Mouse (Mus musculus): ENCODE results near the gene Baz1a. TPM values are rescaled to one million over a fixed set of nuclear protein-coding genes. Genes with fewer than 3 reads are reported as not detected.

Gene Baz1a
- total and polyA plus RNA-seq, 3 experiments, result 41.7 to 95.0 (median 56.0) TPM

Other genes with a start within 250 kb of the Baz1a start
- gene Snx6, start 218.6 kb downstream of the Baz1a start, total RNA-seq (2012; rRNA removed), result 67.3 and 78.2 TPM in 2 replicates
- gene Snx6, start 218.6 kb downstream of the Baz1a start, total RNA-seq (2014; rRNA removed), result 155 and 158 TPM in 2 replicates
- 80.8 and 85.8 TPM in 2 replicates for gene Snx6, start 218.6 kb downstream of the Baz1a start, polyA plus RNA-seq (2012; ENCODE audit: insufficient read length, low read depth)
- gene Cfl2, start 151.5 kb downstream of the Baz1a start, total RNA-seq (2012; rRNA removed), result 6.1 and 7.1 TPM in 2 replicates
- gene Cfl2, start 151.5 kb downstream of the Baz1a start, total RNA-seq (2014; rRNA removed), result 24.2 and 25.2 TPM in 2 replicates
- 13.8 and 16.1 TPM in 2 replicates for gene Cfl2, start 151.5 kb downstream of the Baz1a start, polyA plus RNA-seq (2012; ENCODE audit: insufficient read length, low read depth)
- gene Gm20403, start 27.8 kb downstream of the Baz1a start, total RNA-seq (2012; rRNA removed), result not detected in 2 replicates
- gene Gm20403, start 27.8 kb downstream of the Baz1a start, total RNA-seq (2014; rRNA removed), result not detected in 2 replicates
- gene Gm20403, start 27.8 kb downstream of the Baz1a start, polyA plus RNA-seq (2012; ENCODE audit: insufficient read length, low read depth), result not detected in 2 replicates
- 14.8 and 16.8 TPM in 2 replicates for gene 2700097O09Rik, start 65.8 kb upstream of the Baz1a start, total RNA-seq (2012; rRNA removed)
- gene 2700097O09Rik, start 65.8 kb upstream of the Baz1a start, total RNA-seq (2014; rRNA removed), result 31.0 and 35.9 TPM in 2 replicates
- gene 2700097O09Rik, start 65.8 kb upstream of the Baz1a start, polyA plus RNA-seq (2012; ENCODE audit: insufficient read length, low read depth), result 13.7 and 15.0 TPM in 2 replicates
- gene Srp54a, start 65.9 kb upstream of the Baz1a start, total RNA-seq (2012; rRNA removed), result 70.7 and 78.6 TPM in 2 replicates
- 101 and 127 TPM in 2 replicates for gene Srp54a, start 65.9 kb upstream of the Baz1a start, total RNA-seq (2014; rRNA removed)
- gene Srp54a, start 65.9 kb upstream of the Baz1a start, polyA plus RNA-seq (2012; ENCODE audit: insufficient read length, low read depth), result 126 and 161 TPM in 2 replicates
- 11.1 and 11.8 TPM in 2 replicates for gene Fam177a, start 110.1 kb upstream of the Baz1a start, total RNA-seq (2012; rRNA removed)
- 12.5 and 13.3 TPM in 2 replicates for gene Fam177a, start 110.1 kb upstream of the Baz1a start, total RNA-seq (2014; rRNA removed)
- gene Fam177a, start 110.1 kb upstream of the Baz1a start, polyA plus RNA-seq (2012; ENCODE audit: insufficient read length, low read depth), result 3.6 TPM in 1 of 2 replicates, not detected in the other
- 113 and 118 TPM in 2 replicates for gene Srp54b, start 140.8 kb upstream of the Baz1a start, total RNA-seq (2012; rRNA removed)
- gene Srp54b, start 140.8 kb upstream of the Baz1a start, total RNA-seq (2014; rRNA removed), result 49.4 and 62.8 TPM in 2 replicates
- 59.1 and 78.6 TPM in 2 replicates for gene Srp54b, start 140.8 kb upstream of the Baz1a start, polyA plus RNA-seq (2012; ENCODE audit: insufficient read length, low read depth)
- not detected in 2 replicates for gene 1700047I17Rik2, start 185.2 kb upstream of the Baz1a start, total RNA-seq (2012; rRNA removed)
- not detected in 2 replicates for gene 1700047I17Rik2, start 185.2 kb upstream of the Baz1a start, total RNA-seq (2014; rRNA removed)
- gene 1700047I17Rik2, start 185.2 kb upstream of the Baz1a start, polyA plus RNA-seq (2012; ENCODE audit: insufficient read length, low read depth), result 15.1 and 17.6 TPM in 2 replicates
- 47.7 and 53.5 TPM in 2 replicates for gene Srp54c, start 215.8 kb upstream of the Baz1a start, total RNA-seq (2012; rRNA removed)
- gene Srp54c, start 215.8 kb upstream of the Baz1a start, total RNA-seq (2014; rRNA removed), result 104 and 107 TPM in 2 replicates
- gene Srp54c, start 215.8 kb upstream of the Baz1a start, polyA plus RNA-seq (2012; ENCODE audit: insufficient read length, low read depth), result 90.0 and 93.2 TPM in 2 replicates